ENCODE assay signal across 13 mouse cellular contexts in the genomic region with DNA sequence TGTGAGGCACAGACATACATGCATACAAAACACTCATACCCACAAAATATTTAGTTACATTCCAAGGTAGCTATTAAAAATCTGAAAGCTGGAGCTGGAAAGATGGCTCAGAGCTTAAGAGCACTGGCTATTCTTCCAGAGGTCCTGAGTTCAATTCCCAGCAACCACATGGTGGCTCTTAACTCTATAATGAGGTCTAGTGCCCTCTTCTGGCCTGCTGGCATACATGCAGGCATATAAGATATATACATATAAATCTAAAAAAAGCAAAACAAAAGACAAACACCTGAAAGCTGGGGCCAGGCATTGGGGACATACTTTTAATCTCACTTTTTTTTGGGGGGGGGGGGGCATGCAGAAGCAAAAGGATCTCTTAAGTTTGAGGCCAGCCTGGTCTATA. TPM values are rescaled to one million over a fixed set of nuclear protein-coding genes. Genes with fewer than 3 reads are reported as not detected.
DNase-seq lines count a peak whose midpoint lies in the region; ATAC-seq and TF ChIP-seq lines count a peak whose summit lies in the region.
"Had no signal": no experiment of that assay in that cellular context is flagged by ENCODE, and none has a peak within 500 bp of the region (broad histone marks: within the 10 kb centered on the region; RNA-seq: fewer than 3 reads in every experiment).

No protein-coding gene starts in this region.

- no peak for TF ChIP-seq RAD21 in MEL (IDR thresholded peaks at IDR 0.05; ENCODE audit: low read depth, low read length)

- H3K4me2 ChIP-seq in embryonic facial prominence, embryonic 11.5 days (ENCODE audit: low read depth, low read length) = no peak overlapping the region
- no peak overlapping the region for H3K4me2 ChIP-seq in liver, postnatal 0 days (ENCODE audit: low read depth, low read length)
- H3K4me2 ChIP-seq in liver, embryonic 12.5 days = no peak overlapping the region
- H3K4me2 ChIP-seq: liver, embryonic 15.5 days had no signal

- H3K27ac ChIP-seq in embryonic facial prominence, embryonic 11.5 days (replicated peaks; ENCODE audit: low read depth, low read length) = no peak overlapping the region
- no peak overlapping the region for H3K27ac ChIP-seq in embryonic facial prominence, embryonic 10.5 days (replicated peaks)
- H3K27ac ChIP-seq in liver, postnatal 0 days (ENCODE audit: low read depth) = no peak overlapping the region
- H3K27ac ChIP-seq in liver, embryonic 12.5 days = no peak overlapping the region
- no peak overlapping the region for H3K27ac ChIP-seq in MEL (ENCODE audit: control insufficient read depth, low read depth, low read length)
- H3K27ac ChIP-seq: liver, embryonic 15.5 days had no signal

- H3K36me3 ChIP-seq in embryonic facial prominence, embryonic 11.5 days (replicated peaks; ENCODE audit: control insufficient read depth, insufficient read depth, low read depth, low read length) = no peaks in the 10 kb centered on the region; the same call in none of the 2 replicates
- peaks cover 93% of the 10 kb centered on the region for H3K36me3 ChIP-seq in embryonic facial prominence, embryonic 10.5 days (replicated peaks)
- peaks cover 60% of the 10 kb centered on the region for H3K36me3 ChIP-seq in liver, postnatal 0 days (replicated peaks; ENCODE audit: insufficient read depth, low read length)
- H3K36me3 ChIP-seq in liver, embryonic 12.5 days = peaks cover 89% of the 10 kb centered on the region
- H3K36me3 ChIP-seq in MEL (ENCODE audit: control insufficient read depth in 1 of 2, insufficient read depth in 2 of 2, low read length in 2 of 2) = peaks cover 9 to 60% of the 10 kb centered on the region in 2 experiments

- ATAC-seq in embryonic facial prominence, embryonic 11.5 days (replicated peaks; ENCODE audit: insufficient number of reproducible peaks, low FRiP score, low TSS enrichment, low read depth) = no peak
- no peak for ATAC-seq in liver, postnatal 0 days
- ATAC-seq in liver, embryonic 12.5 days = no peak
- ATAC-seq in granulocyte monocyte progenitor cell, adult 5-6 weeks (replicated peaks; ENCODE audit: poor library complexity, severe bottlenecking) = no peak

- H3K9me3 ChIP-seq in embryonic facial prominence, embryonic 11.5 days (replicated peaks; ENCODE audit: control insufficient read depth, low read length) = no peaks in the 10 kb centered on the region
- no peaks in the 10 kb centered on the region for H3K9me3 ChIP-seq in embryonic facial prominence, embryonic 10.5 days
- no peaks in the 10 kb centered on the region for H3K9me3 ChIP-seq in liver, postnatal 0 days (ENCODE audit: low read length)
- no peaks in the 10 kb centered on the region for H3K9me3 ChIP-seq in liver, embryonic 12.5 days (replicated peaks)
- H3K9me3 ChIP-seq in MEL (replicated peaks; ENCODE audit: insufficient read depth, low read length) = no peaks in the 10 kb centered on the region
- H3K9me3 ChIP-seq: liver, embryonic 15.5 days; megakaryocyte, embryonic 14.5 days had no signal

- H3K27me3 ChIP-seq in embryonic facial prominence, embryonic 11.5 days (ENCODE audit: control insufficient read depth, insufficient read depth, low read length) = no peaks in the 10 kb centered on the region
- H3K27me3 ChIP-seq in embryonic facial prominence, embryonic 10.5 days (replicated peaks; ENCODE audit: low read depth, poor library complexity, severe bottlenecking) = no peaks in the 10 kb centered on the region
- H3K27me3 ChIP-seq in liver, postnatal 0 days (ENCODE audit: insufficient read depth, low read length) = no peaks in the 10 kb centered on the region
- no peaks in the 10 kb centered on the region for H3K27me3 ChIP-seq in liver, embryonic 12.5 days (replicated peaks)
- no peaks in the 10 kb centered on the region for H3K27me3 ChIP-seq in MEL (ENCODE audit: control insufficient read depth in 1 of 2, insufficient read depth in 2 of 2, low read length in 2 of 2)
- H3K27me3 ChIP-seq: liver, embryonic 15.5 days; megakaryocyte, embryonic 14.5 days had no signal

- no peak for TF ChIP-seq POLR2A in MEL (IDR thresholded peaks at IDR 0.05; ENCODE audit: control insufficient read depth in 1 of 2, insufficient read depth in 1 of 2, low read depth in 1 of 2, low read length in 2 of 2, poor library complexity in 1 of 2)

- no peak overlapping the region for H3K4me3 ChIP-seq in embryonic facial prominence, embryonic 11.5 days (ENCODE audit: low read depth, low read length)
- no peak overlapping the region for H3K4me3 ChIP-seq in embryonic facial prominence, embryonic 10.5 days
- no peak overlapping the region for H3K4me3 ChIP-seq in liver, postnatal 0 days (ENCODE audit: low read depth, low read length)
- no peak overlapping the region for H3K4me3 ChIP-seq in liver, embryonic 12.5 days
- no peak overlapping the region for H3K4me3 ChIP-seq in MEL (ENCODE audit: control insufficient read depth in 1 of 2, insufficient read depth in 1 of 2, low read depth in 2 of 2, low read length in 2 of 2)
- H3K4me3 ChIP-seq: liver, embryonic 15.5 days; megakaryocyte, embryonic 14.5 days had no signal

- H3K9ac ChIP-seq in embryonic facial prominence, embryonic 11.5 days (replicated peaks; ENCODE audit: low read length) = no peak overlapping the region
- no peak overlapping the region for H3K9ac ChIP-seq in liver, postnatal 0 days (replicated peaks)
- no peak overlapping the region for H3K9ac ChIP-seq in liver, embryonic 12.5 days
- no peak overlapping the region for H3K9ac ChIP-seq in MEL (ENCODE audit: control insufficient read depth, low read depth, low read length, poor library complexity, severe bottlenecking)
- H3K9ac ChIP-seq: liver, embryonic 15.5 days had no signal

- peaks cover 17% of the 10 kb centered on the region for H3K79me2 ChIP-seq in MEL (ENCODE audit: control insufficient read depth, insufficient read depth, low read length, poor library complexity)

- DNase-seq in embryonic facial prominence, embryonic 11.5 days (ENCODE audit: low spot score) = peak; percentile 18
- no peak for DNase-seq in embryonic facial prominence, embryonic 10.5 days (ENCODE audit: low spot score)
- no peak for DNase-seq in liver, postnatal 0 days
- DNase-seq in MEL (ENCODE audit: low read depth, low spot score) = peak; percentile 60
- peak; percentile 29 for DNase-seq in naive thymus-derived CD4-positive, alpha-beta T cell, adult 2 months (ENCODE audit: low read depth)
- DNase-seq in yolk sac, embryonic 10.5 days (ENCODE audit: low spot score) = no peak
- DNase-seq: adrenal gland, postnatal 10 days; kidney, postnatal 4 days; thymus, postnatal 14 days had no signal

- no peaks in the 10 kb centered on the region for H3K4me1 ChIP-seq in embryonic facial prominence, embryonic 11.5 days (ENCODE audit: control insufficient read depth, insufficient read depth, low read length)
- no peaks in the 10 kb centered on the region for H3K4me1 ChIP-seq in embryonic facial prominence, embryonic 10.5 days
- peaks cover 4% of the 10 kb centered on the region; the same call in 1 of the 2 replicates for H3K4me1 ChIP-seq in liver, postnatal 0 days (ENCODE audit: insufficient read depth)
- H3K4me1 ChIP-seq in liver, embryonic 12.5 days = 0 out of 2 replicates have a peak, but pooled peaks cover 3% of the 10 kb centered on the region
- no peaks in the 10 kb centered on the region for H3K4me1 ChIP-seq in MEL (ENCODE audit: control insufficient read depth in 1 of 2, insufficient read depth in 2 of 2, low read length in 2 of 2)
- H3K4me1 ChIP-seq: liver, embryonic 15.5 days had no signal

- TF ChIP-seq CTCF in liver, postnatal 0 days (IDR thresholded peaks at IDR 0.05; ENCODE audit: low read depth) = peak; percentile 50
- TF ChIP-seq CTCF in MEL (IDR thresholded peaks at IDR 0.05 in 2 of 3, conservative IDR thresholded peaks at IDR 0.05 in 1 of 3; ENCODE audit: control insufficient read depth in 1 of 3, insufficient read depth in 1 of 3, low read depth in 2 of 3, low read length in 3 of 3, poor library complexity in 1 of 3, severe bottlenecking in 1 of 3) = peak in 2 of 3 experiments; percentile 46 to 56; a peak in 4 of 6 replicates

- no peak for TF ChIP-seq EP300 in liver, postnatal 0 days (IDR thresholded peaks at IDR 0.05; ENCODE audit: low read depth)
- TF ChIP-seq EP300 in MEL (IDR thresholded peaks at IDR 0.05; ENCODE audit: low read depth in 1 of 2, low read length in 2 of 2) = no peak

TF ChIP-seq in MEL, 35 proteins besides CTCF, POLR2A, EP300 and RAD21:
- TF ChIP-seq MYC (IDR thresholded peaks at IDR 0.05; ENCODE audit: low read depth, low read length) = peak; percentile 78; the same call in 1 of the 2 replicates
- TF ChIP-seq NELFE (IDR thresholded peaks at IDR 0.05; ENCODE audit: low read depth, low read length) = no peak

RNA-seq across cellular contexts. Expression of gene Mdm4, which starts 17.0 kb away (rescaled TPM):
- 33.7 and 35.7 TPM in 2 replicates for polyA plus RNA-seq in embryonic facial prominence, embryonic 11.5 days (2014; fragmentation: Nextera tagmentation; extraction: Ambion mirVana)
- 37.7 and 41.4 TPM in 2 replicates for polyA plus RNA-seq in embryonic facial prominence, embryonic 10.5 days (2016; fragmentation: Nextera tagmentation; extraction: Ambion mirVana)
- polyA plus RNA-seq in liver, postnatal 0 days (2015; fragmentation: Nextera tagmentation; extraction: Ambion mirVana) = 5.8 and 9.0 TPM in 2 replicates
- 24.9 and 26.2 TPM in 2 replicates for polyA plus RNA-seq in liver, embryonic 12.5 days (2016; fragmentation: Nextera tagmentation; extraction: Ambion mirVana)
- 19.8 and 23.5 TPM in 2 replicates for total RNA-seq in MEL (2012; rRNA removed)
- polyA plus RNA-seq in MEL (2012; ENCODE audit: insufficient read depth in 1 of 2, insufficient read length in 2 of 2, low read depth in 1 of 2, low replicate concordance in 2 of 2, missing spikeins in 1 of 2) = 10 to 100 TPM in 1 of 2 experiments, not detected in 1; 28.1 TPM
- total RNA-seq in granulocyte monocyte progenitor cell, adult 5-6 weeks (2014; fragmentation: Nextera tagmentation) = 92.5 and 103 TPM in 2 replicates
- 77.9 and 121 TPM in 2 replicates for total RNA-seq in granulocyte monocyte progenitor cell, adult 5-6 weeks (2017)

RNA-seq across cellular contexts. Expression of gene Pik3c2b, which starts 32.1 kb away (rescaled TPM):
- 6.5 and 8.2 TPM in 2 replicates for polyA plus RNA-seq in embryonic facial prominence, embryonic 11.5 days (2014; fragmentation: Nextera tagmentation; extraction: Ambion mirVana)
- polyA plus RNA-seq in embryonic facial prominence, embryonic 10.5 days (2016; fragmentation: Nextera tagmentation; extraction: Ambion mirVana) = 8.6 and 10.5 TPM in 2 replicates
- 0.83 and 1.00 TPM in 2 replicates for polyA plus RNA-seq in liver, postnatal 0 days (2015; fragmentation: Nextera tagmentation; extraction: Ambion mirVana)
- polyA plus RNA-seq in liver, embryonic 12.5 days (2016; fragmentation: Nextera tagmentation; extraction: Ambion mirVana) = 1.8 and 1.9 TPM in 2 replicates
- 2.9 TPM in 2 replicates for total RNA-seq in MEL (2012; rRNA removed)
- polyA plus RNA-seq in MEL (2012; ENCODE audit: insufficient read depth in 1 of 2, insufficient read length in 2 of 2, low read depth in 1 of 2, low replicate concordance in 2 of 2, missing spikeins in 1 of 2) = 1 to 10 TPM in 1 of 2 experiments, not detected in 1; 3.2 TPM
- total RNA-seq in granulocyte monocyte progenitor cell, adult 5-6 weeks (2014; fragmentation: Nextera tagmentation) = 2.4 and 3.2 TPM in 2 replicates
- total RNA-seq in granulocyte monocyte progenitor cell, adult 5-6 weeks (2017) = 1.1 and 1.4 TPM in 2 replicates

Comparison
In these comparisons a context has a peak if more than half of its experiments do, and no peak if none do; other contexts are left out.
1. DNase-seq: peak in embryonic facial prominence, embryonic 11.5 days (single experiment), MEL (single experiment) and naive thymus-derived CD4-positive, alpha-beta T cell, adult 2 months (single experiment); none in embryonic facial prominence, embryonic 10.5 days (single experiment), liver, postnatal 0 days (single experiment) and yolk sac, embryonic 10.5 days (single experiment).